Mouse (Mus musculus) embryonic facial prominence, embryonic 12.5 days (tissue): Measurements from ENCODE around the gene Wfdc2. TPM values are rescaled to one million over a fixed set of nuclear protein-coding genes. Genes with fewer than 3 reads are reported as not detected.

Experiments
- ATAC-seq: fragments of 200-750 bp; cut with Nextera tagmentation; 2 replicates; pipeline ENCODE4 v1.8.0; 2017; ENCODE audit not compliant: insufficient number of reproducible peaks, insufficient read depth, low FRiP score, low TSS enrichment
- H3K27ac ChIP-seq: fragments of 300-500 bp; sonication (generic); 2 replicates; pipeline ENCODE4 v1.5.1; 2016; ENCODE audit warnings: mild to moderate bottlenecking
- H3K27me3 ChIP-seq: fragments of 300-500 bp; sonication (generic); 2 replicates; pipeline ENCODE4 v1.6.1; 2016; ENCODE audit warnings: mild to moderate bottlenecking, moderate library complexity
- H3K36me3 ChIP-seq: fragments of 300-500 bp; sonication (generic); 2 replicates; pipeline ENCODE4 v1.6.1; 2016; ENCODE audit warnings: mild to moderate bottlenecking
- H3K4me1 ChIP-seq: fragments of 300-500 bp; sonication (generic); 2 replicates; pipeline ENCODE4 v1.6.1; 2016
- H3K4me2 ChIP-seq: fragments of 300-500 bp; sonication (generic); replicated peaks from 2 replicates; pipeline ENCODE4 v1.6.1; 2016; ENCODE audit warnings: mild to moderate bottlenecking, moderate library complexity
- H3K4me3 ChIP-seq: fragments of 300-500 bp; sonication (generic); 2 replicates; pipeline ENCODE4 v1.5.1; 2016; ENCODE audit warnings: mild to moderate bottlenecking
- H3K9ac ChIP-seq: fragments of 300-500 bp; sonication (generic); 2 replicates; pipeline ENCODE4 v1.6.1; 2016; ENCODE audit warnings: mild to moderate bottlenecking, moderate library complexity
- H3K9me3 ChIP-seq: fragments of 300-500 bp; sonication (generic); 2 replicates; pipeline ENCODE4 v1.6.1; 2016; ENCODE audit warnings: mild to moderate bottlenecking, moderate library complexity
- WGBS: fragments of 180-500 bp; shearing (Covaris S2); methylation state at CpG from one replicate; pipeline ENCODE4 v1.1.7; 2016; 5-methylcytosine and 5-hydroxymethylcytosine counted together
- polyA plus RNA-seq: library from polyadenylated mRNA; unstranded; fragments of >200 nt; fragmentation: Nextera tagmentation; extraction: Ambion mirVana; gene quantifications from 2 replicates; pipeline ENCODE4 v1.2.1, GENCODE M21; 2016

Wfdc2 gene
- polyA plus RNA-seq, 1 experiment from 2014 or later = 49.9 TPM

GRCm38 (mm10) chr2:164523301-164523773 is 38.9 kb upstream of the Wfdc2 start:
- peaks cover 6% of the 10 kb centered on the region; the same call in 1 of the 2 replicates for H3K9me3 ChIP-seq
- WGBS = 84% methylated on average over 10 of the region's 10 CpGs
- H3K9ac ChIP-seq = no peak overlapping the region
- no peak overlapping the region for H3K4me3 ChIP-seq
- no peak for ATAC-seq
- H3K27me3 ChIP-seq = no peaks in the 10 kb centered on the region
- H3K4me1 ChIP-seq = peaks cover 3% of the 10 kb centered on the region; the same call in 1 of the 2 replicates
- no peak overlapping the region for H3K4me2 ChIP-seq
- H3K36me3 ChIP-seq = no peaks in the 10 kb centered on the region
- no peak overlapping the region for H3K27ac ChIP-seq

- H3K36me3 ChIP-seq = no peaks in the 10 kb centered on the region
- H3K27ac ChIP-seq = no peak overlapping the region
- H3K27me3 ChIP-seq = no peaks in the 10 kb centered on the region
- H3K4me2 ChIP-seq = no peak overlapping the region
- 52% methylated on average over 5 of the region's 5 CpGs for WGBS
- peaks cover 6% of the 10 kb centered on the region; the same call in 1 of the 2 replicates for H3K9me3 ChIP-seq
- H3K4me1 ChIP-seq = no peaks in the 10 kb centered on the region
- H3K4me3 ChIP-seq = no peak overlapping the region
- H3K9ac ChIP-seq = no peak overlapping the region
- no peak for ATAC-seq
Observed at GRCm38 (mm10) chr2:164528557-164528956, 33.7 kb upstream of the Wfdc2 start.

- no peak overlapping the region for H3K4me2 ChIP-seq
- no peak overlapping the region for H3K27ac ChIP-seq
- peaks cover 6% of the 10 kb centered on the region; the same call in 1 of the 2 replicates for H3K9me3 ChIP-seq
- no peak overlapping the region for H3K4me3 ChIP-seq
- H3K4me1 ChIP-seq = no peaks in the 10 kb centered on the region
- H3K27me3 ChIP-seq = no peaks in the 10 kb centered on the region
- WGBS = 2% methylated on average over 3 of the region's 3 CpGs
- H3K9ac ChIP-seq = no peak overlapping the region
- H3K36me3 ChIP-seq = no peaks in the 10 kb centered on the region
- no peak for ATAC-seq
Observed at GRCm38 (mm10) chr2:164531169-164531568, 31.0 kb upstream of the Wfdc2 start.

GRCm38 (mm10) chr2:164534315-164534714 is 27.9 kb upstream of the Wfdc2 start:
- no peak overlapping the region for H3K4me2 ChIP-seq
- no peak overlapping the region for H3K4me3 ChIP-seq
- H3K9me3 ChIP-seq = no peaks in the 10 kb centered on the region
- H3K4me1 ChIP-seq = no peaks in the 10 kb centered on the region
- no peak for ATAC-seq
- H3K27ac ChIP-seq = no peak overlapping the region
- H3K27me3 ChIP-seq = no peaks in the 10 kb centered on the region
- no peak overlapping the region for H3K9ac ChIP-seq
- H3K36me3 ChIP-seq = no peaks in the 10 kb centered on the region
- 61% methylated on average over 10 of the region's 10 CpGs for whole genome bisulfite sequencing

- no peaks in the 10 kb centered on the region for H3K4me1 ChIP-seq
- no peak overlapping the region for H3K27ac ChIP-seq
- WGBS = 80% methylated on average over 4 of the region's 4 CpGs
- H3K9ac ChIP-seq = no peak overlapping the region
- no peaks in the 10 kb centered on the region for H3K9me3 ChIP-seq
- no peak for ATAC-seq
- no peak overlapping the region for H3K4me3 ChIP-seq
- no peaks in the 10 kb centered on the region for H3K27me3 ChIP-seq
- H3K4me2 ChIP-seq = no peak overlapping the region
- no peaks in the 10 kb centered on the region for H3K36me3 ChIP-seq
Observed at GRCm38 (mm10) chr2:164537003-164537402, 25.2 kb upstream of the Wfdc2 start.

GRCm38 (mm10) chr2:164540652-164541427 is 21.4 kb upstream of the Wfdc2 start:
- Histone ChIP-seq H3K4me2 (no peak overlapping the region), H3K9me3 (no peaks in the 10 kb centered on the region), H3K9ac (no peak overlapping the region), H3K27ac (no peak overlapping the region), H3K27me3 (no peaks in the 10 kb centered on the region), H3K36me3 (no peaks in the 10 kb centered on the region), H3K4me1 (0 out of 2 replicates have a peak, but pooled peaks cover 2% of the 10 kb centered on the region), H3K4me3 (no peak overlapping the region)
- ATAC-seq = no peak
- WGBS = 36% methylated on average over 8 of the region's 8 CpGs

- 91% methylated on average over 5 of the region's 5 CpGs for WGBS
- Histone ChIP-seq H3K4me1 (0 out of 2 replicates have a peak, but pooled peaks cover 2% of the 10 kb centered on the region), H3K36me3 (no peaks in the 10 kb centered on the region), H3K27me3 (no peaks in the 10 kb centered on the region), H3K4me2 (no peak overlapping the region), H3K9ac (no peak overlapping the region), H3K27ac (no peak overlapping the region), H3K9me3 (no peaks in the 10 kb centered on the region), H3K4me3 (no peak overlapping the region)
- no peak for ATAC-seq
Observed at GRCm38 (mm10) chr2:164542132-164542531, 20.1 kb upstream of the Wfdc2 start.

- Histone ChIP-seq H3K27me3 (no peaks in the 10 kb centered on the region), H3K27ac (no peak overlapping the region), H3K4me1 (0 out of 2 replicates have a peak, but pooled peaks cover 2% of the 10 kb centered on the region), H3K4me2 (no peak overlapping the region), H3K9ac (no peak overlapping the region), H3K9me3 (no peaks in the 10 kb centered on the region), H3K36me3 (no peaks in the 10 kb centered on the region), H3K4me3 (no peak overlapping the region)
- no peak for ATAC-seq
- 88% methylated on average over 7 of the region's 7 CpGs for WGBS
Observed at GRCm38 (mm10) chr2:164542598-164542997, 19.6 kb upstream of the Wfdc2 start.

GRCm38 (mm10) chr2:164543745-164544144 is 18.5 kb upstream of the Wfdc2 start:
- H3K27ac ChIP-seq = no peak overlapping the region

GRCm38 (mm10) chr2:164544454-164545097 is 17.6 kb upstream of the Wfdc2 start:
- H3K9me3 ChIP-seq = no peaks in the 10 kb centered on the region
- no peak overlapping the region for H3K4me3 ChIP-seq
- H3K27me3 ChIP-seq = no peaks in the 10 kb centered on the region
- 0 out of 2 replicates have a peak, but pooled peaks cover 5% of the 10 kb centered on the region for H3K4me1 ChIP-seq
- 51% methylated on average over 5 of the region's 5 CpGs for WGBS
- no peak for ATAC-seq
- H3K4me2 ChIP-seq = no peak overlapping the region
- no peak overlapping the region for H3K9ac ChIP-seq
- no peak overlapping the region for H3K27ac ChIP-seq
- H3K36me3 ChIP-seq = no peaks in the 10 kb centered on the region

More at GRCm38 (mm10) chr2:164543745-164544144, 18.5 kb upstream of the Wfdc2 start:
- no peaks in the 10 kb centered on the region for H3K27me3 ChIP-seq
- H3K4me3 ChIP-seq = no peak overlapping the region
- H3K9me3 ChIP-seq = no peaks in the 10 kb centered on the region
- H3K4me2 ChIP-seq = no peak overlapping the region
- no peak for ATAC-seq
- H3K36me3 ChIP-seq = no peaks in the 10 kb centered on the region
- 53% methylated on average over 2 of the region's 2 CpGs for WGBS
- no peak overlapping the region for H3K9ac ChIP-seq
- H3K4me1 ChIP-seq = 0 out of 2 replicates have a peak, but pooled peaks cover 2% of the 10 kb centered on the region

GRCm38 (mm10) chr2:164549338-164549737 is 12.9 kb upstream of the Wfdc2 start:
- peaks cover 12% of the 10 kb centered on the region; the same call in 1 of the 2 replicates for H3K4me1 ChIP-seq
- H3K4me2 ChIP-seq = no peak overlapping the region
- no peak overlapping the region for H3K27ac ChIP-seq
- WGBS = 49% methylated on average over 4 of the region's 4 CpGs
- no peak for ATAC-seq
- H3K9ac ChIP-seq = no peak overlapping the region
- H3K36me3 ChIP-seq = no peaks in the 10 kb centered on the region
- no peaks in the 10 kb centered on the region for H3K9me3 ChIP-seq
- no peak overlapping the region for H3K4me3 ChIP-seq
- H3K27me3 ChIP-seq = no peaks in the 10 kb centered on the region
